Mouse (Mus musculus) neural tube, embryonic 11.5 days (tissue): ENCODE measurements around the gene Evc2. TPM values are rescaled to one million over a fixed set of nuclear protein-coding genes. Genes with fewer than 3 reads are reported as not detected.

Experiments
- ATAC-seq: fragments of 200-750 bp; cut with Nextera tagmentation; 2 replicates; pipeline ENCODE4 v1.8.0; 2017; ENCODE audit warnings: moderate number of reproducible peaks, mild to moderate bottlenecking, moderate TSS enrichment, moderate library complexity; ENCODE audit not compliant: insufficient read depth, low FRiP score, low TSS enrichment
- DNase-seq: peaks from one replicate; pipeline ENCODE4 v3.0.0-alpha.2; 2015; ENCODE audit warnings: low spot score
- H3K27ac ChIP-seq: fragments of 300-500 bp; sonication (generic); 2 replicates; pipeline ENCODE4 v1.5.1; 2014; ENCODE audit warnings: low read depth, mild to moderate bottlenecking, low read length
- H3K27me3 ChIP-seq: fragments of 300-500 bp; sonication (generic); 2 replicates; pipeline ENCODE4 v1.6.1; 2014; ENCODE audit warnings: mild to moderate bottlenecking, low read length, mixed read lengths; ENCODE audit not compliant: control insufficient read depth, insufficient read depth
- H3K36me3 ChIP-seq: fragments of 300-500 bp; sonication (generic); 2 replicates; pipeline ENCODE4 v1.6.1; 2014; ENCODE audit warnings: mild to moderate bottlenecking, low read length, moderate library complexity, mixed read lengths; ENCODE audit not compliant: control insufficient read depth, insufficient read depth
- H3K4me1 ChIP-seq: fragments of 300-500 bp; sonication (generic); 2 replicates; pipeline ENCODE4 v1.6.1; 2014; ENCODE audit warnings: low read length, mixed read lengths; ENCODE audit not compliant: control insufficient read depth, insufficient read depth
- H3K4me2 ChIP-seq: fragments of 300-500 bp; sonication (generic); 2 replicates; pipeline ENCODE4 v1.6.1; 2014; ENCODE audit warnings: low read depth, mild to moderate bottlenecking, moderate library complexity
- H3K4me3 ChIP-seq: fragments of 300-500 bp; sonication (generic); 2 replicates; pipeline ENCODE4 v1.5.1; 2014; ENCODE audit warnings: low read depth, low read length
- H3K9ac ChIP-seq: fragments of 300-500 bp; sonication (generic); 2 replicates; pipeline ENCODE4 v1.6.1; 2014; ENCODE audit warnings: mild to moderate bottlenecking, low read length
- H3K9me3 ChIP-seq: fragments of 300-500 bp; sonication (generic); 2 replicates; pipeline ENCODE4 v1.6.1; 2016; ENCODE audit warnings: low read length; ENCODE audit not compliant: control insufficient read depth
- WGBS: fragments of 180-500 bp; shearing (Covaris S2); extraction: QIAGEN DNeasy Blood & Tissue Kit; methylation state at CpG from one replicate; pipeline ENCODE4 v1.1.7; 2014; 5-methylcytosine and 5-hydroxymethylcytosine counted together
- polyA plus RNA-seq: library from polyadenylated mRNA; unstranded; fragments of >200 nt; fragmentation: Nextera tagmentation; extraction: Ambion mirVana; gene quantifications from 2 replicates; pipeline ENCODE4 v1.2.1, GENCODE M21; 2014

Gene Evc2
- polyA plus RNA-seq, 1 experiment from 2014 or later, result 13.5 TPM

- Histone ChIP-seq H3K4me3 (no peak overlapping the region), H3K9me3 (no peaks in the 10 kb centered on the region), H3K27ac (no peak overlapping the region), H3K9ac (no peak overlapping the region), H3K4me1 (no peaks in the 10 kb centered on the region), H3K36me3 (no peaks in the 10 kb centered on the region), H3K4me2 (no peak overlapping the region), H3K27me3 (no peaks in the 10 kb centered on the region)
- no peak for ATAC-seq
- 89% methylated on average over 2 of the region's 2 CpGs for WGBS
- no peak for DNase-seq
Observed at GRCm38 (mm10) chr5:37442767-37443166, 104.5 kb downstream of the Evc2 start.

- H3K9me3 ChIP-seq, result no peaks in the 10 kb centered on the region
- DNase-seq (no peak), ATAC-seq (no peak)
- H3K36me3 ChIP-seq, result no peaks in the 10 kb centered on the region
- H3K4me1 ChIP-seq, result no peaks in the 10 kb centered on the region
- no peak overlapping the region for H3K27ac ChIP-seq
- H3K27me3 ChIP-seq, result no peaks in the 10 kb centered on the region
- H3K9ac ChIP-seq, result no peak overlapping the region
- H3K4me3 ChIP-seq, result no peak overlapping the region
- 88% methylated on average over 3 of the region's 3 CpGs for WGBS
- H3K4me2 ChIP-seq, result no peak overlapping the region
Observed at GRCm38 (mm10) chr5:37447546-37447945, 109.2 kb downstream of the Evc2 start.

- 83% methylated on average over 2 of the region's 2 CpGs for WGBS
- Histone ChIP-seq H3K9ac (no peak overlapping the region), H3K36me3 (no peaks in the 10 kb centered on the region), H3K4me2 (no peak overlapping the region), H3K27ac (no peak overlapping the region), H3K27me3 (no peaks in the 10 kb centered on the region), H3K4me3 (no peak overlapping the region), H3K9me3 (no peaks in the 10 kb centered on the region), H3K4me1 (no peaks in the 10 kb centered on the region)
- DNase-seq, result no peak
- ATAC-seq, result no peak
Observed at GRCm38 (mm10) chr5:37456590-37456989, 118.3 kb downstream of the Evc2 start.

GRCm38 (mm10) chr5:37457191-37457590, 118.9 kb downstream of the Evc2 start:
- no peak overlapping the region for H3K4me2 ChIP-seq
- no peak for DNase-seq
- no peak overlapping the region for H3K9ac ChIP-seq
- H3K9me3 ChIP-seq, result no peaks in the 10 kb centered on the region
- H3K4me3 ChIP-seq, result no peak overlapping the region
- H3K27ac ChIP-seq, result no peak overlapping the region
- no peak for ATAC-seq
- H3K36me3 ChIP-seq, result no peaks in the 10 kb centered on the region
- 75% methylated on average over 5 of the region's 5 CpGs for WGBS
- H3K27me3 ChIP-seq, result no peaks in the 10 kb centered on the region
- H3K4me1 ChIP-seq, result no peaks in the 10 kb centered on the region

GRCm38 (mm10) chr5:37457831-37458230, 119.5 kb downstream of the Evc2 start:
- no peak overlapping the region for H3K4me2 ChIP-seq
- WGBS, result 89% methylated on average over 2 of the region's 2 CpGs
- no peaks in the 10 kb centered on the region for H3K9me3 ChIP-seq
- no peak overlapping the region for H3K9ac ChIP-seq
- H3K27me3 ChIP-seq, result no peaks in the 10 kb centered on the region
- H3K36me3 ChIP-seq, result no peaks in the 10 kb centered on the region
- no peak for ATAC-seq
- H3K4me3 ChIP-seq, result no peak overlapping the region
- H3K27ac ChIP-seq, result no peak overlapping the region
- DNase-seq, result no peak
- H3K4me1 ChIP-seq, result no peaks in the 10 kb centered on the region

GRCm38 (mm10) chr5:37458236-37458635, 119.9 kb downstream of the Evc2 start:
- H3K27ac ChIP-seq, result no peak overlapping the region
- no peaks in the 10 kb centered on the region for H3K9me3 ChIP-seq
- H3K36me3 ChIP-seq, result no peaks in the 10 kb centered on the region
- no peaks in the 10 kb centered on the region for H3K4me1 ChIP-seq
- WGBS, result 66% methylated on average over 2 of the region's 2 CpGs
- H3K4me3 ChIP-seq, result no peak overlapping the region
- DNase-seq (no peak), ATAC-seq (no peak)
- H3K9ac ChIP-seq, result no peak overlapping the region
- no peak overlapping the region for H3K4me2 ChIP-seq
- no peaks in the 10 kb centered on the region for H3K27me3 ChIP-seq

GRCm38 (mm10) chr5:37465461-37465860, 127.2 kb downstream of the Evc2 start:
- Histone ChIP-seq H3K9ac (no peak overlapping the region), H3K4me2 (no peak overlapping the region), H3K27ac (no peak overlapping the region), H3K4me3 (no peak overlapping the region), H3K27me3 (no peaks in the 10 kb centered on the region), H3K9me3 (no peaks in the 10 kb centered on the region), H3K4me1 (no peaks in the 10 kb centered on the region), H3K36me3 (no peaks in the 10 kb centered on the region)
- ATAC-seq (no peak), DNase-seq (no peak)
- WGBS, result 96% methylated on average over 10 of the region's 10 CpGs

- Histone ChIP-seq H3K4me1 (no peaks in the 10 kb centered on the region), H3K9ac (no peak overlapping the region), H3K4me2 (no peak overlapping the region), H3K9me3 (no peaks in the 10 kb centered on the region), H3K27ac (no peak overlapping the region), H3K27me3 (no peaks in the 10 kb centered on the region), H3K4me3 (no peak overlapping the region), H3K36me3 (no peaks in the 10 kb centered on the region)
- ATAC-seq (no peak), DNase-seq (no peak)
- WGBS, result 79% methylated on average over 2 of the region's 2 CpGs
Observed at GRCm38 (mm10) chr5:37467646-37468045, 129.3 kb downstream of the Evc2 start.

- Histone ChIP-seq H3K4me3 (no peak overlapping the region), H3K9me3 (no peaks in the 10 kb centered on the region), H3K9ac (no peak overlapping the region), H3K4me1 (no peaks in the 10 kb centered on the region), H3K4me2 (no peak overlapping the region), H3K27me3 (no peaks in the 10 kb centered on the region), H3K27ac (no peak overlapping the region), H3K36me3 (no peaks in the 10 kb centered on the region)
- DNase-seq, result no peak
- ATAC-seq, result no peak
- 75% methylated on average over 5 of the region's 5 CpGs for WGBS
Observed at GRCm38 (mm10) chr5:37469031-37469430, 130.7 kb downstream of the Evc2 start.
